Mouse (Mus musculus) olfactory bulb, adult 2 months (tissue): ENCODE data around the gene Dnaic2. TPM values are rescaled to one million over a fixed set of nuclear protein-coding genes. Genes with fewer than 3 reads are reported as not detected.
A peak's percentile ranks its signal among the peaks of the same experiment; 100 is the strongest.

Experiments used
- H3K27ac ChIP-seq: fragments of 200-500 bp; 2 replicates; pipeline ENCODE4 v1.5.1; 2012; ENCODE audit warnings: low read depth, low read length; ENCODE audit not compliant: insufficient read depth
- H3K4me1 ChIP-seq: fragments of 200-500 bp; 2 replicates; pipeline ENCODE4 v1.6.1; 2012; ENCODE audit warnings: low read length; ENCODE audit not compliant: control insufficient read depth, insufficient read depth
- H3K4me3 ChIP-seq: fragments of 200-500 bp; 2 replicates; pipeline ENCODE4 v1.5.1; 2012; ENCODE audit warnings: mild to moderate bottlenecking, low read depth, low read length, moderate library complexity; ENCODE audit not compliant: insufficient read depth
- CTCF ChIP-seq: fragments of 200-500 bp; IDR thresholded peaks from 2 replicates; pipeline ENCODE4 v1.5.1; 2012; ENCODE audit warnings: low read depth, mild to moderate bottlenecking, low read length, moderate library complexity; ENCODE audit not compliant: insufficient read depth
- POLR2A ChIP-seq: fragments of 200-500 bp; IDR thresholded peaks from 2 replicates; pipeline ENCODE4 v1.6.1; 2012; ENCODE audit warnings: mild to moderate bottlenecking, low read depth, low read length, moderate library complexity; ENCODE audit not compliant: insufficient read depth
- WGBS: fragments of 180-500 bp; shearing (Covaris S2); methylation state at CpG from one replicate; pipeline ENCODE4 v1.1.7; 2018; 5-methylcytosine and 5-hydroxymethylcytosine counted together
- polyA plus RNA-seq: library from polyadenylated mRNA; stranded (reverse); fragments of >200 nt; gene quantifications from 2 replicates; pipeline ENCODE4 v1.2.4, GENCODE M21; 2012; ENCODE audit warnings: low replicate concordance; ENCODE audit not compliant: missing spikeins, insufficient read depth, insufficient read length

Dnaic2 gene
- polyA plus RNA-seq, 1 experiment: not detected

DNA sequence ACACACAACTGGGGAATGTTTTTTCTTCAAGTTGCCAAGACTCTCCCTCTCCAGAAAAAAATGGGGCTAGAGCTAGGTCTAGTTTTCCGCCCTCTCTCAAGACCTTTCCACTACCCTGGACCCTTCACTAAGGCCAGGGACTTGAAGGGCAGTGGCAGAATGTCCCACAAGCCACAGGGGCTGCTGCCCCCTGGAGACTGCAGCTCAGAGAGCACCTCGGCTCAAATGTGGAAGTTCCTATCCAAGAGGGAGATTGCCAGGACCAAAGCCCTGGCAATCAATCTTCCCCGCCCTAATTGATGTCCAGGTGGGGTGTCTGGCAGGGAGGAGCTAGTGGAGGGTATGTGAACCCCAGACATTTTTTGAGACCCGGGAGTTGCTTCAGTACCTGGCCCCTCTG lies 63.6 kb downstream of the Dnaic2 start:
- 76% methylated on average over 4 of the region's 4 CpGs for WGBS
- H3K4me1 ChIP-seq: peaks cover 54% of the 10 kb centered on the region
- H3K4me3 ChIP-seq: no peak overlapping the region
- H3K27ac ChIP-seq: no peak overlapping the region
- TF ChIP-seq CTCF: 0 out of 2 replicates have a peak, but pooled peaks have one; percentile 22
- TF ChIP-seq POLR2A: no peak

DNA sequence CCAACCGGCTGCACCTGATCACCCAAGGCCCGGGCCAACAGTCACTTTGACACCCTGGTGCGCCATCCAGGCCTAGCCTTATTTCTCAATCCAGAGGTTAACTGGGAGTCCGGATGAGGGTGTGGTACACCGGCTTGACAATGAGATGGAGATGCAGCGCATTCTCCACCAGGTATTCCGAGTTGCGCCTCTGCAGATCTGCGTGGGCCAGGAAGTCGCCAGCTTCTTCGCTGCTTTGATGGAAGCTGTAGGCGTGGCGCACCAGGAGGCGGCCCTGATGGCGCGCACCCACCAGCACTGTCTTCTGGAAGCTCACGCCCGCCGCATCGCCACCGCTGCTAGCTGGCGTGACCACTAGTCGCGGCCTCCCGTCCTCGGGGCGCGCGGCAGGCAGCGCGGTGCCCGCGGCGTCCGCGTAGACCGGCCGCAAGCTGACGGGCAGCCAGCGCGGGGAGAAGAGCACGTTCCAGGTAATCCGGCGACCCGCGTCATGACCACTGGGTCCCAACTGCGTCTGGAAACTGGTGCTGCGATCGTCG lies 64.2 kb downstream of the Dnaic2 start:
- WGBS: 10% methylated on average over 50 of the region's 50 CpGs
- H3K4me1 ChIP-seq: peaks cover 53% of the 10 kb centered on the region

DNA sequence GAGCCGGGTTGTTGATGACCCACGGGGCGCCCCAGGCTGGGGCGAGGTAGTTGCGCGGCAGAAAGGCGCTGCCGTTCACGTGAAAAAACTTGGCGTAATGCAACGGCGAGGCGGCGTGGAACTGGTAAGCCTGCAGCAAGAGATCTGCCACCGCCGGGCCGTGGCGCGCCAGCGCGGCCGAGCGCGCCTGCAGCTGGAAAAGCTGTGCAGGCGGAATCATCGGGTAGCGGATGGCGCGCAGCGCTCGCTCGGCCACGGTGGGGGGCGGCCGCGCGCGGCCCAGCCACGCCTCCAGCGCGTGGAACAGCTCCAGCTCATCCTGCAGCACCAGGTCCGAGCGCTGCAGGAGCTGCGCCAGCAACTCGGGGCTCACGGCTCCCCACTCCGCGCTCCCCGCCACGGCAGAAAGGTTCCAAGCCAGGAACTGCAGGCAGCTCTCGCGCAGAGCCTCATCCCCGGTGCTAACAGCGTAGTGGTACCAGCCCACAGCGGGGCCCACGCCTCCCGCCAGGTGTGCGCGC lies 64.7 kb downstream of the Dnaic2 start:
- H3K4me3 ChIP-seq: peak overlapping the region; percentile 59
- WGBS: 2% methylated on average over 59 of the region's 59 CpGs
- H3K4me1 ChIP-seq: peaks cover 50% of the 10 kb centered on the region
- TF ChIP-seq CTCF (no peak), POLR2A (peak; percentile 46)
- peak overlapping the region; percentile 34 for H3K27ac ChIP-seq

More for the DNA sequence above, 64.2 kb downstream of the Dnaic2 start:
- no peak for TF ChIP-seq CTCF
- TF ChIP-seq POLR2A: no peak
- Histone ChIP-seq H3K27ac (peak overlapping the region; percentile 34), H3K4me3 (peak overlapping the region; percentile 59)

DNA sequence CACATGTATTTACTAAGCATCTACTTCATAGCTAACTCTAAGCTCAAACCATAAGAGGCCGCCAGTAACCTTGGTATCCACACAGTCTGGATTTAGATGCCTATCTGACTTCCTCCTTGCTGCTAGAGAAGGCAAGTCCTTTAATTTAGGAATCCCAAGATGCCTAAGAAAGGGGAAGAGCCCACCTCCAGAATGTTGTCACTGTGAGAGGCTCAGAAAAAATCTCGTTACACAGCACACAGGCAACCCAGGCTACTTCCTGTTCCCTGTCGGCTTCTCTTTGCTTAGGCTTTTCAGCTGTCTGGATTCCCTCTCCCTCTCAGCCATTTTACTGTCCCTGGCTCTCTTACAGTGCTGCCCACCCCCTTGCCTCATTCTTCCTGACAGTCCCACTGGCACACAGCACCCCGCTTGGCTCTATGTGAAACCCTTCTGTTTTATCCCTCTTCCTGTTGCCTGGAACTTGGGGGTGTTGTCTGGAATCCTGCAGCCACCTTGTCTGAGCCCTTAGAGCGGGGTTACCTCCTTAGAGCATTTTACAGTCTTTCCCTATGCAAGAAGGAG lies 65.8 kb downstream of the Dnaic2 start:
- Histone ChIP-seq H3K27ac (peak overlapping the region; percentile 76; the same call in 1 of the 2 replicates), H3K4me1 (peaks cover 50% of the 10 kb centered on the region), H3K4me3 (no peak overlapping the region)
- 40% methylated on average over 5 of the region's 5 CpGs for WGBS
- TF ChIP-seq CTCF: no peak
- TF ChIP-seq POLR2A: no peak

DNA sequence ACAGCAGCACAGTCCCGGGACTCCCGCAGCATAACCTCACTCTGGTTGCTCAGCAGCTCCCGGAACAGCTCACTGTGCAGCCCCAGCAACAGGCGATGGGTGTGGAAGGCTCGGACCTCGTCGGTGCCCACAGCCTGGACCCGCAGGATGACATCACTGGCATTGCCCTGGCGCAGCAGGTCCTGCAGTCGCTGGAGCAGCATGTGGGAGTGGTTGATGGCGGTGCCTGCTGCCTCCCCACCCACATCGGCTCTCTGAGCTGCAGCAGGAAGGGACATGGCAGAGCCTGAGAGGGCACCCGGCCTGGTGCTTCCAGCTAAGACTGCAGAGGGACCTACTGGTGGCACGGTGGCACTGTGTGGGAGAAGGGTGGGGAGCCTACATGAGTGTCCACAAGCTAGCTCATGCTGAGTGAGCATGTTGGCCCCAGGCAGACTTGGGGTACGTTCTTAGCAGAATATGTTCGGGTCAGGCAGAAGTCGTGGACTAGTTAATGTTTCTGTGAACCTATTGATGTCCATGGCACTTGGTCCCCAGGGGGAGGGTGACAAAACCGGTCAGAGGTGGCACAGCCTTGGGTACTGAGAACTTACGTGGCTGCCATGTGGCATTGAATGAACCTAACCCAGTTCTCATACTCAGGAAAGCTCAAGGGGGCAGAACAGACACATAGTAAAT lies 66.8 kb downstream of the Dnaic2 start:
- peak overlapping the region; percentile 76 for H3K27ac ChIP-seq
- H3K4me1 ChIP-seq: peaks cover 50% of the 10 kb centered on the region
- H3K4me3 ChIP-seq: peak overlapping the region; percentile 6; the same call in 1 of the 2 replicates
- TF ChIP-seq CTCF (no peak), POLR2A (no peak)
- 35% methylated on average over 19 of the region's 19 CpGs for WGBS

DNA sequence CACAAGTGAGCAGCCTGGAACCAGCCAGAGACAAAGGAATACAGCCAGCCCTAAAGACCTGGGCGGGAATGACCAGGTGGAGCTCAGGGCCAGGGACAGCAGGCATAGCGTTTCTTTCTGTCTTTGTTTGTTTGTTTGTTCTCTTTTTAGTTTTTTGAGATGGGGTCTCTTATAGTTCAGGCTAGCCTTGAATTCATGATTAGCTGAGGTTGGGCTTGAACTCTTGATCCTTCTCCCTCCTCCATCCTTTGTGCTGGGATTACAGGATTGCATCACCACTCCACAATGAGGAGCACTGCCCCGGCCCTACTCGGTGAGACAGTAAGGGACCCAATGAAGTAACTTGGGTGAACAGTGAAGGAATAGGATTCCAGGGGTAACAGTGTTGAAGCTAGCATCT lies 67.5 kb downstream of the Dnaic2 start:
- Histone ChIP-seq H3K4me1 (peaks cover 44% of the 10 kb centered on the region), H3K27ac (peak overlapping the region; percentile 76), H3K4me3 (no peak overlapping the region)
- 31% methylated on average over 4 of the region's 4 CpGs for WGBS
- TF ChIP-seq CTCF (no peak), POLR2A (no peak)

DNA sequence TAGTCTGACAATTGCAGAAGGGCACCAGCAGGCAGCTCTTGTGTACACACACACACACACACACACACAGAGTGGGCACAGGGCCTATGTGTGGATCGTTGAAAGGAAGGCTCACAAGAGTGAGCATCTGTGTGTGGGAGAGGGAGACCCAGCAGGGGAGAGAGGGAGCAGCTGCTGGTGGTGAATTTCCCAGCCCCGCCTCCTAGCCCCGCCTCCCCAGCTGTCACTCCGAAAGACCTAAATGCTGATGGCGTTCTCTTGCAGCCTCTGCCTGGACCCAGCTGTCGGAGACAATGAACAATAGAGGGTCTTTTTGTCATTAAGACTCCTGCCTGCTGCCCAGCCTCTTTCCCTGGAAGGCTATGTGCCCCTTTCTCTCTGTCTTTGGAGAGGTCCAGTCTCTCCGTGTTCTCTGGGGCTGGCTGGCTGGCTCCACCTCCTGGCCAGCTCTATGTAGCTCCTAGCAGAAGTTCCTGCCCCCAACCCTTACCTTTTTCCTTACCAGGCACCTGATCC lies 68.1 kb downstream of the Dnaic2 start:
- 4% methylated on average over 7 of the region's 7 CpGs for WGBS
- TF ChIP-seq CTCF (no peak), POLR2A (no peak)
- Histone ChIP-seq H3K4me1 (peaks cover 44% of the 10 kb centered on the region), H3K27ac (peak overlapping the region; percentile 76), H3K4me3 (peak overlapping the region; percentile 28)

DNA sequence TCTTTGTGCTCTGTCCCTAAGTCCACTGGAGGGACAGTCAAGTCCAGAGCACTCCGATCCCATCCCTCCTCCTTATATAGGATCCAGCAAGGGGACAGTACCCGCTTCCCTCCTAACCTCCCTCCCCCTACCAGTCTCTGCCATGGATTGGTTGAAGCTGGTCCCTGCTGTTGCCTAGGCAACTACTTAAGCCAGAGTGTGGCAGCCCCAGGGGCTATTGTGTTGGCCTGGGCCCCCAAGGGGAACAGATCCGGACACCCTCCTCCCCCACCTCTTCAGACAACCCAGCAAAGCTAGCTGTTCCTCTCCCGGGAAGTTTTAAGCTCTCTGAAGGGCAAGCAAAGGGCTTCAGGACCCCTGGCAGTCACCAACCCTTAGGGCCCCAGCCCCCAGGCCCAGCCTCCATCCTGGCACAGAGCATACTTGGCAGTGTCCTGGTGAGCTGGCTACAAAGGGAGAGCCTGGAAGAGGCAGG lies 68.7 kb downstream of the Dnaic2 start, which contains the start of gene Btbd17:
TSS of gene Btbd17 (minus strand) at position 98 of the 475 bp plus-strand sequence.
- TF ChIP-seq POLR2A (no peak), CTCF (no peak)
- peaks cover 43% of the 10 kb centered on the region for H3K4me1 ChIP-seq

DNA sequence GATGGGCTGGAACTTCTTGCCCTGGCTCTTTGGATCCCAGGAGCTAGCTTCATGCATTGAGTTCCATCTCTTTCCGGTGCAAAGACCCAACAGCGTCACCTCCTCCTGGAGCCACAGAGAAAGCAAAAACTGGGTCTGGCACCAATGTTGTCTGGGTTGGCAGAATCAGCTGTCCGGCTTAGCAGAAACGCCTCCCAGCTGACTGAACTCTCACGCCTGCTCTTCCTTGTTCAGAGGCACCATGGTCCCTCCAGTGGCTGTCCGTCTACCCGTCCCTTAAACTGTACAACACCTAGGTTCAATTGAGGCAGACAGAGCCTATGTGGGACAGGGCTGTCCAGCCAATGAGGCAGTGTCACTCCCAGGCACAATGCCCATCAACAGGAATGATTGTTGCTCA lies 70.0 kb downstream of the Dnaic2 start:
- Histone ChIP-seq H3K4me3 (no peak overlapping the region), H3K4me1 (peaks cover 34% of the 10 kb centered on the region), H3K27ac (no peak overlapping the region)
- WGBS: 74% methylated on average over 7 of the region's 7 CpGs
- no peak for TF ChIP-seq CTCF
- no peak for TF ChIP-seq POLR2A

More for the DNA sequence above, 68.7 kb downstream of the Dnaic2 start, which contains the start of gene Btbd17:
- WGBS: 21% methylated on average over 4 of the region's 4 CpGs
- peak within 1 kb of the TSS; percentile 76 for H3K27ac ChIP-seq
- peak within 1 kb of the TSS; percentile 28 for H3K4me3 ChIP-seq
